Mouse (Mus musculus) limb, embryonic 11.5 days (tissue): ENCODE measurements at regions not wholly inside any gene's neighbourhood (a gene's known extent, or its start where the extent isn't known, plus 50 kb on each side); places are given as distances from the start of the nearest gene placed in this dataset.

Source experiments
- ATAC-seq: fragments of 200-750 bp; cut with Nextera tagmentation; 2 replicates; pipeline ENCODE4 v1.8.0; 2017; ENCODE audit warnings: low read depth; ENCODE audit not compliant: insufficient number of reproducible peaks, low FRiP score, low TSS enrichment
- DNase-seq: peaks from one replicate; pipeline ENCODE4 v3.0.0-alpha.2; 2015; ENCODE audit warnings: low spot score
- H3K27ac ChIP-seq: fragments of 300-500 bp; sonication (generic); replicated peaks from 2 replicates; pipeline ENCODE4 v1.5.1; 2014; ENCODE audit warnings: low read depth, mild to moderate bottlenecking, low read length
- H3K27me3 ChIP-seq: fragments of 300-500 bp; sonication (generic); 2 replicates; pipeline ENCODE4 v1.6.1; 2014; ENCODE audit warnings: mild to moderate bottlenecking, low read length, mixed read lengths; ENCODE audit not compliant: control insufficient read depth, insufficient read depth
- H3K36me3 ChIP-seq: fragments of 300-500 bp; sonication (generic); 2 replicates; pipeline ENCODE4 v1.6.1; 2014; ENCODE audit warnings: mild to moderate bottlenecking, low read length, moderate library complexity, mixed read lengths; ENCODE audit not compliant: control insufficient read depth, insufficient read depth
- H3K4me1 ChIP-seq: fragments of 300-500 bp; sonication (generic); 2 replicates; pipeline ENCODE4 v1.6.1; 2014; ENCODE audit warnings: low read length, mixed read lengths; ENCODE audit not compliant: control insufficient read depth, insufficient read depth
- H3K4me2 ChIP-seq: fragments of 300-500 bp; sonication (generic); 2 replicates; pipeline ENCODE4 v1.6.1; 2014; ENCODE audit warnings: low read depth, mild to moderate bottlenecking, moderate library complexity; ENCODE audit not compliant: severe bottlenecking
- H3K4me3 ChIP-seq: fragments of 300-500 bp; sonication (generic); 2 replicates; pipeline ENCODE4 v1.5.1; 2014; ENCODE audit warnings: low read depth, low read length
- H3K9ac ChIP-seq: fragments of 300-500 bp; sonication (generic); 2 replicates; pipeline ENCODE4 v1.6.1; 2014; ENCODE audit warnings: mild to moderate bottlenecking, low read length
- H3K9me3 ChIP-seq: fragments of 300-500 bp; sonication (generic); 2 replicates; pipeline ENCODE4 v1.6.1; 2016; ENCODE audit warnings: low read length; ENCODE audit not compliant: control insufficient read depth
- WGBS: fragments of 180-500 bp; shearing (Covaris S2); extraction: QIAGEN DNeasy Blood & Tissue Kit; methylation state at CpG from one replicate; pipeline ENCODE4 v1.1.7; 2014; 5-methylcytosine and 5-hydroxymethylcytosine counted together

DNA sequence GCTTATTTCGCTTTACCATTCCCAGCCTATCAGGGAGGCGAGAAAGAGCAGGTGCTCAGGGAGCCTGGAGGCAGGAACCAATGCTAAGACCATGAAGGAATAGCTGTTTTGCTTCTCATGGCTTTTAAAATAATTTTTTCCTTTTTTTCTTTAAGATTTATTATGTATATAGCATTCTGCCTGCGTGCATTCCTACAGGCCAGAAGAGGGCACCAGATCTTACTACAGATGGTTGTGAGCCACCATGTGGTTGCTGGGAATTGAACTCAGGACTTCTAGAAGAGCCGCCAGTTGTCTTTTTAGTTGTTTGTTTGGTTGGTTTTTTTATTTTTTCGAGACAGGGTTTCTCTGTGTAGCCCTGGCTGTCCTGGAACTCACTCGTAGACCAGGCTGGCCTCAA lies 113.6 kb upstream of the Armc2 start:
- Histone ChIP-seq H3K4me3 (no peak overlapping the region), H3K4me2 (no peak overlapping the region), H3K36me3 (no peaks in the 10 kb centered on the region), H3K9me3 (no peaks in the 10 kb centered on the region), H3K27ac (no peak overlapping the region), H3K4me1 (no peaks in the 10 kb centered on the region), H3K9ac (no peak overlapping the region), H3K27me3 (no peaks in the 10 kb centered on the region)
- DNase-seq (no peak), ATAC-seq (no peak)
- 94% methylated on average over 6 of the region's 6 CpGs for WGBS

DNA sequence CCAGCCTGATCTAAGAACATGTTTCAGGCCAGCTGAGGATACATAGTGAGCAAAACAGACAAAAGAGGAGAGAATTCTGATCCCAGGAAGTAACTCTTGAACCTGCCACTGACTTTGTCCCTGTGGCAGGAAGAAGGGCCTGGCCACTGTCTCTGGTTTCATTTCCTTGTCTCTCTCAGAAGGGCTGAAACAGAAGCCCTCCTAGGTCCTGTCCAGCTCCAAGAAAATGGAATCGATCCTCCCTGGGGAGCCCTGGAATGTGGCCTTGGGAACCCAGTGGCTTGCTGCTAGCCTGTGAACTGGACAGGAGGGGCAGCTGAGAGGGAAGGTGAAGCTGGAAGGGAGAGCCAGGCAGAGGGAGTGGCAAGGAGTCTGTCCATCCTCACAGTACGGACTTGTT lies 113.1 kb upstream of the Armc2 start:
- no peaks in the 10 kb centered on the region for H3K9me3 ChIP-seq
- no peak overlapping the region for H3K4me3 ChIP-seq
- H3K4me2 ChIP-seq = no peak overlapping the region
- ATAC-seq = no peak
- 67% methylated on average over 2 of the region's 2 CpGs for WGBS
- no peaks in the 10 kb centered on the region for H3K27me3 ChIP-seq
- no peaks in the 10 kb centered on the region for H3K36me3 ChIP-seq
- H3K4me1 ChIP-seq = no peaks in the 10 kb centered on the region
- no peak overlapping the region for H3K27ac ChIP-seq
- no peak for DNase-seq
- no peak overlapping the region for H3K9ac ChIP-seq

DNA sequence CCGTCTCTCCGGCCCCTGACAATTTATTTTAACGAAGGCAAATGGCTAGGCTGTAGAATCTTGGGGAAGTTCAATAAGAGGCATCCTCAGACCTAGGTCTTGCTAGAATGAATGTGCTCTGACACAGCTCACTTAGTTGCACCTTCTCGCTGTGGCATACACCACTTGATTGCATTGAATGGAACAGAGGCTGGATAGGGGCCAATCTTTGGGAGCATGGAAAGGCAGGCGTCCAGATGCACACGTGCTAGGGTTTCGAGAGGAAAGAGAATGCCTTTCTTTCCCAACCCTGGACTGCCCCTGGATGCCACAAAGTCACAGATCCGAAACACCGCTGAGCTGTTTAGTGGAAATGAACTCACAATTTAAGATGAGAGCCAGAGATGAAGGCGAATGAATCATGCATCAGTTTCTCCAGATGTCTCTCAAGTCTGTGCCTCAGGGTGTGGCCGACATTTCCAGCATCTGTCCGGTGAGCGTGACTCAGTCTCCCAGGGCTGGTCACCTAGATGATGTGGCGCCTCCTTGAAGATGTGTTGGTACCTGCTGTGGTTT lies 109.7 kb upstream of the Armc2 start:
- H3K9ac ChIP-seq = no peak overlapping the region
- H3K27ac ChIP-seq = no peak overlapping the region
- 87% methylated on average over 14 of the region's 14 CpGs for WGBS
- no peaks in the 10 kb centered on the region for H3K27me3 ChIP-seq
- H3K4me2 ChIP-seq = no peak overlapping the region
- DNase-seq (no peak), ATAC-seq (no peak)
- H3K4me1 ChIP-seq = peaks cover 6% of the 10 kb centered on the region; the same call in 1 of the 2 replicates
- H3K36me3 ChIP-seq = no peaks in the 10 kb centered on the region
- H3K9me3 ChIP-seq = no peaks in the 10 kb centered on the region
- no peak overlapping the region for H3K4me3 ChIP-seq

DNA sequence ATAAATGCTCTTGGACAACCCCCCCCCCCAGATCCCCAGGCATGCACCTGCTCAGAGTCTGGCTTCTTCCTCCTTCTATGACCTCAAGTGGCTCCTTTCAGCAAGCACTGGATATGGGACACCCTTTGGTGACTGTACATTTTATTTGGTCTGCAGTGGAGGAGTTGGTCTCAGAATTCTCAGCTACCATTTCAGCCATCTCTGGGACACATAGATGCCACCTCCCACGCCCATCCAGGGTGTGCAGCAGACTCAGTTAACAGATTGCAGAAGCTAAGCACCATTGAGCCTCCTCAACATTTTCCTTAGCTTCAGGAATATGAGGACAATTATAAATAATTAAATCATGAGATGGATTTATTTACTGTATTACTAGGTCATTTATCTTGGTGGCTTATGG lies 108.6 kb upstream of the Armc2 start:
- no peak for ATAC-seq
- no peak overlapping the region for H3K4me2 ChIP-seq
- 93% methylated on average over 1 of the region's 1 CpGs for WGBS
- no peak overlapping the region for H3K9ac ChIP-seq
- no peaks in the 10 kb centered on the region for H3K27me3 ChIP-seq
- H3K4me3 ChIP-seq = no peak overlapping the region
- peaks cover 8% of the 10 kb centered on the region; the same call in 1 of the 2 replicates for H3K4me1 ChIP-seq
- no peaks in the 10 kb centered on the region for H3K36me3 ChIP-seq
- no peak overlapping the region for H3K27ac ChIP-seq
- no peaks in the 10 kb centered on the region for H3K9me3 ChIP-seq
- no peak for DNase-seq

DNA sequence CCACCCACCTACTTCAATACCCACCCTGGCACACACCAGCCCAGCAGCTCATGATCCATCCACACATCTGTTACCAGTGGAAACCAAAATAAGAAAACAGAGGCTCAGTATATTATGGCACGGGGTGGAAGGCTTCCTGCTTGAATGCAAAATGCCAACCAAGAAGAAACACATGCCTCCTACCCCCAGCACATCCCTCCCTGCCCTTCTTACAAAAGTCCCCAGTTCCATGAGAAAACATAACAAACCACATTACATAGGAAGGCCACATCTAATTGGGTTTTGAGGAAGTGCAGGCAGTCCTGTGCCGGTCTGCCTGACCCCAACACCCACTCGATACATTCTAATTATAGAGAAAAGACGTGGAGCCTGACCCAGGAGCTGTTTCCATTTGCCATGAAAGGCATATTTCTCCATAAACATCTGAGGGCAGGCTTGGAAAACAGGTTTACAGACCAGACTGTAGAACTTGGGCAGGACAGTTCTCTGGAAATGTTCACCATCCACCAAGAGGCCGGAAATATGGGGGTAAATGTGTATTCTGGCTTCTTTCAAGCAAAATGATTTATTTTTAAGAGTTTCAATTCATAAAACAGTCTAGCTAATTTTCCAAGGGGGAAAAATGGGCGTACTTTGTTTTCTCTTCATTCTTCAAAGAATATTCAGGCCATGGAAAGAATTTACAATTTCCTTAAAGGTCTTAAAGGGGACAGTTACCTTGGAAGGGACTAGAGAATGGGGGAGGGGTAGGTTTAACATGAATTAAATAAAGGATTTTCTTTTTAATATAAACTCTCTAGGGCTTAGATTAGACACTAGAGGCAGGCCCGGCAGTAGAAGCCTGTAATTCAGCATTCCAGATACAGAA lies 104.8 kb upstream of the Armc2 start:
- ATAC-seq (0 out of 2 replicates have a peak, but pooled peaks have one; percentile 21), DNase-seq (no peak)
- H3K4me2 ChIP-seq = no peak overlapping the region
- peak overlapping the region; percentile 30; the same call in 1 of the 2 replicates for H3K27ac ChIP-seq
- H3K9me3 ChIP-seq = no peaks in the 10 kb centered on the region
- peaks cover 12% of the 10 kb centered on the region for H3K4me1 ChIP-seq
- H3K4me3 ChIP-seq = no peak overlapping the region
- no peak overlapping the region for H3K9ac ChIP-seq
- no peaks in the 10 kb centered on the region for H3K36me3 ChIP-seq
- H3K27me3 ChIP-seq = no peaks in the 10 kb centered on the region
- 49% methylated on average over 7 of the region's 7 CpGs for WGBS

DNA sequence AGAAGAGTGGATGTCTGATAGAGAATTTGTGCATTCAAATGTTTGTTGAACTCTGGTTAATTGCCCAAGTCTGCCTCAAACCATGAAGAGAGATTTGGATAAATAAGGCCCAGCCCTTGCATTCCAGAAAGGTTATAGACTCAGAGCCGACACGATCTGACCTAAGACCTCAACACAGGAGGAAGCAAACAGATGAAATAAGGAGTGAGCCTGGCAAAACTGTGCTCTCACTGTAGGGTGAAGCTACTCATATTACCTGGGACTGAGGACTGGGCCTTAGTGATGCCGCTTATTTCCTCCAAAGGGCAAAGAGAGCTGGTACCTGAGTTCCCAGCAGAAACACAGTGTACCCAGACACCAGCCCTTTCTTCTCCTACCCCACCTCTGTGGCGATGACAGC lies 103.7 kb upstream of the Armc2 start:
- H3K4me2 ChIP-seq = no peak overlapping the region
- no peaks in the 10 kb centered on the region for H3K27me3 ChIP-seq
- H3K4me1 ChIP-seq = peaks cover 12% of the 10 kb centered on the region
- no peak overlapping the region for H3K27ac ChIP-seq
- H3K36me3 ChIP-seq = no peaks in the 10 kb centered on the region
- no peak for DNase-seq
- no peak overlapping the region for H3K9ac ChIP-seq
- WGBS = 64% methylated on average over 4 of the region's 4 CpGs
- ATAC-seq = no peak
- H3K4me3 ChIP-seq = no peak overlapping the region
- no peaks in the 10 kb centered on the region for H3K9me3 ChIP-seq

DNA sequence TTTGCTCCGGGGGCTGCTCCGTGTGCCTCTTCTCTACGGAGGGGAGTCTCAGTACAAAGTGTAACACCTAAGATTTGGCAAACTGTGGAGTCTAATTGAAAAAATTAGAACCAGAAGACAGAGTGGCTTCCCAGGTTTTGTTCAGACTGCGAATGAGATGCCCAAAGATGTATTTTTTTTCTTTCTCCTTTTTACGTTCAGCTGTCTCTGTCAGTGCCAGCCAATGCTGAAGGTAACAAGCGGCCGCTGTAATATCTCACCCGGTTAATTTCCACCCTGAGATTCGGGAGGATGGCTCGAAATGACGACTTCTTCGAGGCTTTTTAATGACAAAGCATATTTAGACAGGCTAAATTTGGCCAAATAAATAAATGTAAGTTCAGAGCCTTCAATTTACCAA lies 101.1 kb upstream of the Armc2 start:
- no peaks in the 10 kb centered on the region for H3K9me3 ChIP-seq
- H3K4me2 ChIP-seq = no peak overlapping the region
- no peak overlapping the region for H3K4me3 ChIP-seq
- H3K4me1 ChIP-seq = peaks cover 21% of the 10 kb centered on the region
- ATAC-seq (no peak), DNase-seq (no peak)
- 73% methylated on average over 12 of the region's 12 CpGs for WGBS
- H3K27ac ChIP-seq = no peak overlapping the region
- H3K9ac ChIP-seq = no peak overlapping the region
- H3K36me3 ChIP-seq = no peaks in the 10 kb centered on the region
- no peaks in the 10 kb centered on the region for H3K27me3 ChIP-seq

DNA sequence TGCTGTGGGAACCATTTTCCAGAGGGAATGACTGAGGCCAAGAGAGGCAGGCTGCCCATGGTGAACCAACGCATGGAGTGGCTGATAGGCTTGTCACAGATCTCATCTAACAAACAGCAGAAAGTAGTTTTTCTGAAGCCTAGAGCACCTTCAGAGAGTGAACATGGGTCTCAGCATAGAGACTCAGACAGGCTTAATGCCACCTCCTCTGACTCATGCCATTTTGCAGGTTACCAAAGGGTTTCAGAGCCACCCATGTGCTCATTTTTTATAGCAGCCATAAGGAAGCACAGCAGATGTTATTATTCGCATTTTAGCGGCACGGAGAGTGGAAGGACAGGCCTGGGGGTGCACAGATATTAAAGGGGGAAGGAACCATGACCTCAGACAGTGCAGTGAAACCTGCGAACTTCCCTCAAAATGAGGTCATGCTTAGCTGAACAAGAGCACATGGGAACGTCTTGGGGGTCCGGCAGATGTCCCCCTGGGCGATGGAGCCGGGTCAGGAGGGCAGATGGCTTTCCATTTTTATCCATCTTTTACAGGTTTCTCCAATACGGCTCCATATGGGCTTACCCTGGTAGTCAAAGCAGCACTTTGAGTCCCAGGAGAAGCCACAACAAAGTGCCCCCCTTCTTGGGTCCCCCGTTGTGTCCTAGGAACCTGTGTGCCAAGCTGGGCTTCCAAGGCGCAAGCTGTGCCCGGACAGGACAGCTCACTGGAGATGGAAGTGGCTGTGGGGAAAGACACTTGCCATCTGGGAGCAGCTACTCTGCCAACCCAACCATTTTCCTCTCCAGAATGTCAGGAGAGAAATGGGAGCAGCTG lies 100.3 kb upstream of the Armc2 start:
- WGBS = 83% methylated on average over 13 of the region's 13 CpGs
- Histone ChIP-seq H3K36me3 (no peaks in the 10 kb centered on the region), H3K4me2 (no peak overlapping the region), H3K27me3 (no peaks in the 10 kb centered on the region), H3K4me1 (peaks cover 20% of the 10 kb centered on the region), H3K9me3 (no peaks in the 10 kb centered on the region), H3K9ac (no peak overlapping the region; the same call in 1 of the 2 replicates), H3K4me3 (no peak overlapping the region), H3K27ac (no peak overlapping the region)
- DNase-seq (no peak), ATAC-seq (no peak)
